Mouse (Mus musculus) hindbrain, embryonic 13.5 days (tissue): ENCODE measurements around the gene Cryab. TPM values are rescaled to one million over a fixed set of nuclear protein-coding genes. Genes with fewer than 3 reads are reported as not detected.

Experiments
- ATAC-seq: fragments of 200-750 bp; cut with Nextera tagmentation; 2 replicates; pipeline ENCODE4 v1.8.0; 2017; ENCODE audit warnings: moderate TSS enrichment; ENCODE audit not compliant: low FRiP score
- H3K27ac ChIP-seq: fragments of 300-500 bp; sonication (generic); 2 replicates; pipeline ENCODE4 v1.5.1; 2015; ENCODE audit warnings: inconsistent platforms, mild to moderate bottlenecking, moderate library complexity
- H3K27me3 ChIP-seq: fragments of 300-500 bp; sonication (generic); 2 replicates; pipeline ENCODE4 v1.6.1; 2015; ENCODE audit warnings: mild to moderate bottlenecking, inconsistent platforms
- H3K36me3 ChIP-seq: fragments of 300-500 bp; sonication (generic); 2 replicates; pipeline ENCODE4 v1.6.1; 2015; ENCODE audit warnings: mild to moderate bottlenecking, inconsistent platforms
- H3K4me1 ChIP-seq: fragments of 300-500 bp; sonication (generic); replicated peaks from 2 replicates; pipeline ENCODE4 v1.6.1; 2015; ENCODE audit warnings: inconsistent platforms
- H3K4me2 ChIP-seq: fragments of 300-500 bp; sonication (generic); 2 replicates; pipeline ENCODE4 v1.6.1; 2015; ENCODE audit warnings: inconsistent platforms, mild to moderate bottlenecking, moderate library complexity
- H3K4me3 ChIP-seq: fragments of 300-500 bp; sonication (generic); 2 replicates; pipeline ENCODE4 v1.5.1; 2015; ENCODE audit warnings: mild to moderate bottlenecking, inconsistent platforms
- H3K9ac ChIP-seq: fragments of 300-500 bp; sonication (generic); 2 replicates; pipeline ENCODE4 v1.6.1; 2015; ENCODE audit warnings: mild to moderate bottlenecking, inconsistent platforms
- H3K9me3 ChIP-seq: fragments of 300-500 bp; sonication (generic); 2 replicates; pipeline ENCODE4 v1.6.1; 2016; ENCODE audit warnings: inconsistent platforms
- WGBS: fragments of 180-500 bp; shearing (Covaris S2); methylation state at CpG from one replicate; pipeline ENCODE4 v1.1.7; 2015; 5-methylcytosine and 5-hydroxymethylcytosine counted together
- polyA plus RNA-seq: library from polyadenylated mRNA; unstranded; fragments of >200 nt; fragmentation: Nextera tagmentation; extraction: Ambion mirVana; gene quantifications from 2 replicates; pipeline ENCODE4 v1.2.1, GENCODE M21; 2015

Cryab gene
- polyA plus RNA-seq, 1 experiment from 2014 or later: 11.3 TPM

DNA sequence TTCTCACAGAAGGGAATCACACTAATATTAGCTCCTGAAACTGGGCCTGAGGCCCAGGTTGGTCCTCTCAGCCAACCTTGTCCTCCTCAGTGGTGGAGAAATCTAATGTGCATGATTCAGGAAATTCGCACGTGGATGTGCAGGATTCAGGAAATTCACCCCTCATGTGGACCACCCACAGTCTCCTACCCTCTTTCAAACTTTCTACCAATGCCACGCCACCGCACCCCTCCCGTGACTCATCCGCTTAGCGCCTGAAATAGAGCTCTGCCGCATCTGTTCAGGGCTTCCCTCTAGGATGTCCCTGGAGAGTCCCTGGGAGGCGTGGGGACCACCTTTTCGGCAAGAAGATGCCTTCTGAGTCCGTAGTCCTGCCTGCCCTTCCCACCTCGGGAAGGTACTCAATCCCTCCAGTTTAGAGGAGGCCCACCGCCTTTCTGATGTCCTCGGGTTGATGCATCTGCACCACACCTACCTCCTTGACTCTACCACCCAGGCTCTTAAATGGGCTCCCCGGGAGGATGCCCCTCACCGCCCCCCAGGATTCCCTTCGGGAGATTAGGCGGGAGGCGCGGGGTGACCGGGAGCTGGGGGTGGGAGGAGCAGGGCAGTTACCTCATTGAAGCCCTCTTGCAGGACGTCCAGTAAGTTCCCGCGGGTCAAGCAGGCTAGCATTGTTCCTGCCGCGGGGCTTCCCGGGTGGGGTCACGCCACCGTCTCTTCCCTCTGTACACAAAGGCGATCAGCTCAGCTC lies 23.8 kb upstream of the Cryab start:
- Histone ChIP-seq H3K4me3 (peak overlapping the region; percentile 59), H3K9me3 (no peaks in the 10 kb centered on the region), H3K36me3 (no peaks in the 10 kb centered on the region), H3K27ac (peak overlapping the region; percentile 91), H3K4me1 (peaks cover 59% of the 10 kb centered on the region), H3K4me2 (peak overlapping the region; percentile 83), H3K9ac (peak overlapping the region; percentile 87), H3K27me3 (no peaks in the 10 kb centered on the region)
- peak; percentile 19 for ATAC-seq
- WGBS: 2% methylated on average over 30 of the region's 30 CpGs

DNA sequence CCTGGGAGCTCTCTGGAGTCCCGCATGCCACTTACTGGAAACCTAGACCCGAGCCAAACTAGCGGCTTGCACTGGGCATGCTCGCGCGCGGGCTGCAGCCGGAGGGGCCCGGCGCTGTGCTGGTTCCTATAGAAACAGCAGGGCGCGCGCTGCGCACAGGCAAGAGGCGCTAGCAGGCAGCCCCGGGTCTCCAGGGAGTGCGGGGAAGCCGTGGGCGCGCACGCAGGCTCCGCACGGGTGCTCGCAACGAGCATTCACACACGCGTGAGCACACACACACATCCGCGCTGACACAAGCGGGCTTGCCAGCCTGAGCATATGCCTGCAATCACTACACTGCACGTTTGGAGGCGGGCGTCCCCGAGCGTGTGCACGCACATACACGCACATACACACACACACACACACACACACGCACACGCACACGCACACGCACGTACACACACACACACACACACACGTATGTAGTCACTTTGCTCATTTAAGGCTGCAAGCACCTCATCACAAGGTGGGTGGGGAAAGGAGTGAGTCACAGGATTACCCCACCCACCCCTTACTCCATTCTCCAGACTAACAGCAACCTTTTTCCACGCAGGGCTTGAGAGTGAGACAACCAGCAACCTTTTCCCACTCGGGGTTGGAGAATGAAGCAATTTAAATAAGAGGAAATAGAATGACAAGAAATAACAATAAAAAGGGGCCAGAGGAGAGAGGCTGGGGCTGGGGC lies 23.0 kb upstream of the Cryab start:
- peaks cover 55% of the 10 kb centered on the region for H3K4me1 ChIP-seq
- H3K4me3 ChIP-seq: peak overlapping the region; percentile 59
- H3K36me3 ChIP-seq: no peaks in the 10 kb centered on the region
- WGBS: under 1% methylated on average over 40 of the region's 45 CpGs
- ATAC-seq: peak; percentile 96
- peak overlapping the region; percentile 83 for H3K4me2 ChIP-seq
- H3K27ac ChIP-seq: peak overlapping the region; percentile 91
- no peaks in the 10 kb centered on the region for H3K9me3 ChIP-seq
- H3K27me3 ChIP-seq: no peaks in the 10 kb centered on the region
- H3K9ac ChIP-seq: peak overlapping the region; percentile 87

DNA sequence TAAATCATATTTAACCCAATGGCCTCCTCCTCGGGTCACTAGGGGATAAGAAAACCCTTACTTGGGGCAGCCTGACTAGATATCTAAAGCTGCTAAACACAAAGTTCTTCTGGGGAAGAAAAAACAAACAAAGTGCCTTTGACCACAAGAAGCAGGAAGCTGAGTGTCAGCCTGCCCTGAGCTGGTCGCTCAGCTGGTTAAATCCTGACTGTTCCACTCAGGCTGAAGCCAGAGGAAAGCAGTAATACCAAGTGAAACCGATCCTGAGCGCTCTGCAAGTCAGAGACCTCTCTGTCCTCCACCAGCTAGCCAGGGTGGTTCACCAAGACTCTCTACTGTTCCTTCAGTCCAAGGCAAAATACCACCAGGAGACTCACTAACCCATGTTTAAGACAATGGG lies 21.5 kb upstream of the Cryab start:
- Histone ChIP-seq H3K4me2 (no peak overlapping the region), H3K4me1 (peaks cover 42% of the 10 kb centered on the region), H3K9ac (no peak overlapping the region), H3K27me3 (no peaks in the 10 kb centered on the region), H3K9me3 (no peaks in the 10 kb centered on the region), H3K27ac (peak overlapping the region; percentile 23; the same call in 1 of the 2 replicates), H3K36me3 (no peaks in the 10 kb centered on the region), H3K4me3 (no peak overlapping the region)
- WGBS: 69% methylated on average over 4 of the region's 4 CpGs
- no peak for ATAC-seq

DNA sequence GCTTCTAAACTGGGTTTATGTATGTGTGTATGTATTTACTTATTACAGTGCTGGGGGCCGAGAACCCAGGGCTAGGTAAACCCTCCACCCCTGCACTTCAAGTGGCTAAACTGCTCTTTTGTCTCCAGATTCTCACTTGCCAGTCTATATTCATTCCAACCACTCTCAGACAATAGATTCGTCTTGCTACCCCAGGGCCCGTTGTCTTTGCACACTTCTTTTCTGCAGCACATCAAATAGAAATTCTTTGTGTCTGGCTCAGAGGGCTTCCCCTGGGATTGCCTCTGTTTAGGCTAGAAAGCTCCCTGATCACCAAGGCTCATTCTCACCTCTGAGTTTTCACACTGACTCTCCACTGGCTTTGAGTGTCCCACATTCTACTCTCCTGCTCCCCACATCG lies 18.6 kb upstream of the Cryab start:
- 0 out of 2 replicates have a peak, but pooled peaks cover 5% of the 10 kb centered on the region for H3K27me3 ChIP-seq
- no peak overlapping the region for H3K9ac ChIP-seq
- no peak for ATAC-seq
- no peaks in the 10 kb centered on the region for H3K36me3 ChIP-seq
- H3K4me3 ChIP-seq: no peak overlapping the region
- peaks cover 13% of the 10 kb centered on the region for H3K4me1 ChIP-seq
- no peak overlapping the region for H3K4me2 ChIP-seq
- WGBS: 7% methylated on average over 4 of the region's 4 CpGs
- H3K27ac ChIP-seq: peak overlapping the region; percentile 13
- H3K9me3 ChIP-seq: no peaks in the 10 kb centered on the region

DNA sequence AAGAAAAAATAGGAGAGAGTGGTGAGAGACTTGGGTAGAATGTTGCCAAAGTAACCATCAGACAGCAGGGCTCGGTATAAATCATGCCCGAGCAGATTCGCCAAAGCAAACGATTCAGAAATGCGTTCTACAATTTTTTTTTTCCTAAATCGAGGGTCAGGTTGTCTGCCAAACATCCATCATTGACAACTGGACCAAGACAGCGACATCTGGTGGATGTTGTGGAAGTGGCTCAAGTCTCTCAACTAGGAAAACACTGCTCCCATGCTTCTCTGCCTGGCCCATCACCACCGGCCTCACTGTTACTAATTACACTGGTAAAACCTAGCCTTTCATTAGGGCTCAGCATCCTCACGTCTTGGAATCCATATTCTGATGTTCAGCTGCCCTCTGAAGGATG lies 16.1 kb upstream of the Cryab start:
- H3K9ac ChIP-seq: no peak overlapping the region
- H3K27me3 ChIP-seq: 0 out of 2 replicates have a peak, but pooled peaks cover 5% of the 10 kb centered on the region
- H3K4me1 ChIP-seq: peaks cover 17% of the 10 kb centered on the region
- peak overlapping the region; percentile 24 for H3K4me2 ChIP-seq
- no peak overlapping the region for H3K4me3 ChIP-seq
- H3K9me3 ChIP-seq: no peaks in the 10 kb centered on the region
- H3K36me3 ChIP-seq: no peaks in the 10 kb centered on the region
- H3K27ac ChIP-seq: no peak overlapping the region
- no peak for ATAC-seq
- WGBS: 8% methylated on average over 9 of the region's 9 CpGs

DNA sequence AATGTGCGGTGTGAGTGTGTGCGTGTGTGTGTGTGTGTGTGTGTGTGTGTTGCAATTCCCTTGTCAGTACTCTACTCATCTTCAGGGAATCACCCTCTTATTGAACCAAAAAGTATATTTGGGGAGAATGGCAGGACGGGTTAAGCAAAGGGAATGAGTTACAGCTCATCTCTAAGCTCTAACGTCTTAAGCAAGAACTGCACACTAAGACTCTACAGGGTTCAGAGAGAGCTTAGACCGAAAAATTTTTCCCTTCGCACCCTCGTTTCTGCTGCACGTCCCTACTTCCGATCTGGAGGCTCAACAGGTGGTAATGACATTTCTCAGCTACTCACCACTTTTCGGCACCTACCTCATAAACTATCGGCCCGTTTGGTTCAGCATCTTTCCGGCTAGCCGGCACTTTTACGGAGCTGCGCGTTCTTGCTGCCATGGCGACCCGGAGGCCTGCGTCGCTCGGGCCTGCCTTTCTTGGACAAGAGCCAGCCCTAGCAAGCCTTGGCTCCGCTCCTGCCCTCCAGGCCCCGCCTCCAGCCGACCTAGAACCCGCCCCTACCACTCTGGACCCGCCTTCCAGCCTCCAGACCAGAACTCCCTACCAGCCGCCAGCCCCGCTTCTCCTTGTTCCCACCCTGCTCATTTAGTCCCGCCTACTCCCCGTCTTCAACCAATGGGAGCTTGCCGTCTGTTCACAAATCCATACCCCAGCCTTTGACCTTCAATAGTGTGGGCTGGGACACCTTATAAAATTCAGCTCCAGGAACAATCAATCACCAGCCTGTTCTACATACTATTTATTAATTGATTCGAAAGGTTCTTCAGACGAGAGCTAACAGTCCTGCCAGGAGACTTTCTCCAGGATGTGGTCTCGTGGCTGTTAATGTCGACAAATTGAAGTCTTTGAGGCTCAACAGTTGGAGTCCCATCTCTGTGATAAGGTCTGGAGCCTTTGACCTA lies 11.9 kb upstream of the Cryab start, which contains the start of gene Dixdc1:
Gene Dixdc1 (minus strand): TSS at position 604 of the 957 bp plus-strand sequence.
- peak within 1 kb of the TSS; percentile 35; the same call in 1 of the 2 replicates for H3K9ac ChIP-seq
- peak within 1 kb of the TSS; percentile 36 for H3K4me3 ChIP-seq
- H3K4me1 ChIP-seq: peaks cover 11% of the 10 kb centered on the region
- WGBS: 13% methylated on average over 36 of the region's 36 CpGs
- ATAC-seq: peak; percentile 92
- H3K36me3 ChIP-seq: no peaks in the 10 kb centered on the region
- peak within 1 kb of the TSS; percentile 60 for H3K4me2 ChIP-seq
- no peaks in the 10 kb centered on the region for H3K9me3 ChIP-seq
- no peak within 1 kb of the TSS for H3K27ac ChIP-seq
- H3K27me3 ChIP-seq: peaks cover 5% of the 10 kb centered on the region; the same call in 1 of the 2 replicates

DNA sequence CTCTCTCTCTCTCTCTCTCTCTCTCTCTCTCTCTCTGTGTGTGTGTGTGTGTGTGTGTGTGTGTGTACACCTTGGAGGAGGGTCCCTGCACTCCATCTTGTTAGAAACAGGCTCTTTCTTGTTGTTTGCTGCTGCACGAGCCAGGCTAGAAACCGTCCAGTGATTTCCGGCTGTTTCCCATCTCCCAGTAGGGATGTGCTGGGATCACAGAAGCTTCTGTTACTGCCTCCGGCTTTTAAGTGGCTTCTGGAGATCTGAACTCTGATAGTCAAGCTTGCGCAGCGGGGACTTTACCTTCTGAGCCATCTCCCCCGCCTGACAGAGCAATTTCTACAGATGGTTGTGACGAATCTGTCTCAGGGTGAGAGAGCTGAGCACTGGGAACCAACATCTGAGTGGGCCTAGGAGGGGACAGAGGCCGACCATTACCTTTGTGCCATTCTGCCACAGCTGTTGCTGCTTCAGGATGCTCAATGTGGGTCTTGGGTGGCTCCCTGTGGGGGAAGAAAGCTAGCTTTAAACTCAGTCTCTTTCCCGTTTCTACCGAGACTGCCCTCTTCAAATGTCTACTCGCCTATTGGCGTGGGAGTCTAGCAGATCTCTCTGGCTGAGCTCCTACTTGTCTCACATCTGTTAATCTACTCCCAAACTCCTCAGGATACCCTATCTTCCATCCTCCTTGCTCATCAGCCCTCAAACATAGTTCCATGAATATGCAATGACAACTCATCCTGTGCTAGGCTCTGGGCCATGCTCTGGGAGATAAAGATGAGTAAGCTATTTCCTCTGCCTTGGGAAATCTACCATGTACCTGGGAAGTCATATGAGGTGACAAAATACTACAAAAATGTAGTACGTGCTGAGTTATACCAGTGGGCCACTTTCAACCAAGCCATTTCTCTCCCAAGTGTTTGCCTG lies 10.0 kb upstream of the Cryab start:
- H3K4me3 ChIP-seq: no peak overlapping the region
- H3K36me3 ChIP-seq: no peaks in the 10 kb centered on the region
- 89% methylated on average over 14 of the region's 14 CpGs for WGBS
- no peaks in the 10 kb centered on the region for H3K9me3 ChIP-seq
- H3K4me1 ChIP-seq: peaks cover 15% of the 10 kb centered on the region
- no peak overlapping the region for H3K9ac ChIP-seq
- no peak overlapping the region for H3K4me2 ChIP-seq
- H3K27ac ChIP-seq: no peak overlapping the region
- peaks cover 13% of the 10 kb centered on the region for H3K27me3 ChIP-seq
- ATAC-seq: no peak

DNA sequence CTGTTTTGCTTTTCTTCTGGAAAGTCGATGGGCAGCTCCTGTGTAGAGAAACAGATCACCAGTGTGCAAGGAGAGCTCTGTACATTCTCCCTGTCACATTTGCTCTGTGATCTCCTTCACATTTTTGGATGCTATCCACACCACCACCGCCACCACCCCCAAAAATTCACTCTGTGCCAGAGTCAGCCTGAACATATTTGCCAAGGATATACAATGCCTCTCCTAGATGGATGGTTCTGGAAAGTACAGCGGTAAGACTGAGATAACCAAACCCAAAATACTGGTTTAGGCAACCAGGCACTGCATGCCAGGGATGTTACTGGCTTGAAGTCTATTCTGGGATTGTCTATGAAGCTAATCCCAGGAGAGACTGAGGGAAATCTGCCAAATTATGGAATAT lies 8.9 kb upstream of the Cryab start:
- Histone ChIP-seq H3K27ac (no peak overlapping the region), H3K27me3 (peaks cover 17% of the 10 kb centered on the region), H3K9ac (no peak overlapping the region), H3K4me2 (no peak overlapping the region), H3K4me3 (no peak overlapping the region), H3K36me3 (no peaks in the 10 kb centered on the region), H3K4me1 (peaks cover 19% of the 10 kb centered on the region), H3K9me3 (no peaks in the 10 kb centered on the region)
- ATAC-seq: no peak
- WGBS: 84% methylated on average over 3 of the region's 3 CpGs

DNA sequence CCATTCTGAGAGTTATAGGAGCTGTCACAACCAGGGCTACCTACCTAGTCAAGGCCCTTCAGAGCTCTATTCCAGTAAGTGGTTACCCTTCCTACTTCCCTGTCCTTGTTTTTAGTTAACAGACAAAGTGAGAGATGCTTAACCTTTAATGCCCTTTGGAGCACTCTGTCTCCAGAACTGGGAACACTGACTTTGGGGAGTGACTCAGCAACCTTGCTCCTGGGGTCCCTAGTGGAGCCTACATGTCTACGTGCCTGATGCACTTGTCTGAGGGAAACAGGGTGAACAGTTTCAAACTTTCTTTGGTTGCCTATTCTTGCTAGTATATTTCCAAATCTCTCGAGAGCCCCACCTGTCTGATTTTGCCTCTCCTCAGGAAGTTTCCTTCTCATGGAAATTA lies 8.4 kb upstream of the Cryab start:
- Histone ChIP-seq H3K9ac (no peak overlapping the region), H3K4me2 (no peak overlapping the region), H3K4me3 (no peak overlapping the region), H3K27ac (no peak overlapping the region), H3K4me1 (peaks cover 19% of the 10 kb centered on the region), H3K27me3 (peaks cover 17% of the 10 kb centered on the region), H3K9me3 (no peaks in the 10 kb centered on the region), H3K36me3 (no peaks in the 10 kb centered on the region)
- WGBS: 74% methylated on average over 2 of the region's 2 CpGs
- no peak for ATAC-seq

DNA sequence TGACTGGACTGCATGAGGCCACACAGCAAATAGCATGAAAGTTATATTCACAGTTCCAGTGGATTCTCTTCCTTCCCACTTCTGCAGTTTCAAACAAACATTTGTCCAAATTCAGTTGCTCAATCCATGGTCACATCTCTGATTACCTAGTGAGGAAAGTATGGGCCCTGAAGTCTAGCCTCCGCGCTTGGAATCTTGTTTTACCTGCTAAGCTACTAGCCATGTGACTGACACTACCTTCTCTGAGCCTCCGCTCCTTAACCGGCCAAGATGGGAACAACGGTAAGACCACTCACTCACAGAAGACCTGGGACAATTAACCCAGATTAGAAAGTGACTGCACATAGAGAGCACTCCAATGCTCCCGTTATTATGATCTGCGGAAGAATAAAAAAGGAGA lies 5.3 kb upstream of the Cryab start:
- no peaks in the 10 kb centered on the region for H3K9me3 ChIP-seq
- H3K4me1 ChIP-seq: peaks cover 9% of the 10 kb centered on the region
- H3K36me3 ChIP-seq: no peaks in the 10 kb centered on the region
- H3K4me3 ChIP-seq: peak overlapping the region; percentile 37
- no peak for ATAC-seq
- peaks cover 17% of the 10 kb centered on the region for H3K27me3 ChIP-seq
- H3K4me2 ChIP-seq: peak overlapping the region; percentile 58
- 20% methylated on average over 7 of the region's 7 CpGs for WGBS
- H3K27ac ChIP-seq: no peak overlapping the region
- peak overlapping the region; percentile 65; the same call in 1 of the 2 replicates for H3K9ac ChIP-seq

DNA sequence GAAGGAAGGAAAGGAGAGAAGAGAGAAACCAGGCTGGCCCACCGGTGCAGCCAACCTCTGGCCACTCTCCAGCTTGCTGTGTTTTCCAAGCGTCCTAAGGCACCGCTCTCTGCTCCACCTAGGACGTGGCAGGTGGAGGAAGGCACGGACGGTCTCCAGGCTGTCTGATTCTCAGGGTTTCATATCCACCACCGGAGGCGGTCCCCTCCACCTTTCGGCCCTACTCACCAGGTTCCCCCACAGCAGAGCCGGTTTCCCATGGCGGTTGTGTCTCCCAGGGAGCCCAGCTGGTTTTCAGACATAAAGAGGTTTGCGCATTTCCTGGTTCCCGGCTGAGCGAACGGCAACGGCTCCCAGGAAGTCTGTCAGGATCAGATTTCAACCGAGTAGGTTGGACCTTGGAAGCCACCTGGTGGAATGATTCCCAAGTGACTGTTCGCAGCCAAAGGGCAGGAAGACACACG lies 4.9 kb upstream of the Cryab start, which contains the start of gene 2310030G06Rik:
Gene 2310030G06Rik (minus strand): TSS at position 323 of the 464 bp plus-strand sequence.
- Histone ChIP-seq H3K27me3 (peaks cover 17% of the 10 kb centered on the region), H3K36me3 (no peaks in the 10 kb centered on the region), H3K4me3 (peak within 1 kb of the TSS; percentile 37), H3K4me2 (peak within 1 kb of the TSS; percentile 58), H3K4me1 (peaks cover 9% of the 10 kb centered on the region), H3K9me3 (no peaks in the 10 kb centered on the region), H3K9ac (peak within 1 kb of the TSS; percentile 65), H3K27ac (no peak within 1 kb of the TSS)
- no peak for ATAC-seq
- WGBS: 4% methylated on average over 19 of the region's 19 CpGs
